ENCODE assay signal across 22 mouse cellular contexts in genomic region chr14:121436455-121436854, GRCm38 (mm10). TPM values are rescaled to one million over a fixed set of nuclear protein-coding genes. Genes with fewer than 3 reads are reported as not detected.
DNase-seq lines count a peak whose midpoint lies in the region; ATAC-seq and TF ChIP-seq lines count a peak whose summit lies in the region.
"Had no signal": no experiment of that assay in that cellular context is flagged by ENCODE, and none has a peak within 500 bp of the region (broad histone marks: within the 10 kb centered on the region; RNA-seq: fewer than 3 reads in every experiment).

No protein-coding gene starts in this region.

- no peak for TF ChIP-seq POLR2A in embryonic fibroblast, embryonic 13.5 days (IDR thresholded peaks at IDR 0.05; ENCODE audit: low read depth, low read length)
- no peak for TF ChIP-seq POLR2A in olfactory bulb, adult 2 months (IDR thresholded peaks at IDR 0.05; ENCODE audit: insufficient read depth, low read depth, low read length)

- WGBS in heart, embryonic 11.5 days (ENCODE audit: insufficient replicate concordance) = 75% methylated on average over 3 of the region's 3 CpGs
- 92% methylated on average over 3 of the region's 3 CpGs for WGBS in olfactory bulb, adult 2 months

- no peak overlapping the region for H3K4me3 ChIP-seq in heart, embryonic 11.5 days (ENCODE audit: low read depth, low read length)
- H3K4me3 ChIP-seq in embryonic fibroblast, embryonic 13.5 days (ENCODE audit: insufficient read depth, low read length) = no peak overlapping the region
- no peak overlapping the region for H3K4me3 ChIP-seq in olfactory bulb, adult 2 months (ENCODE audit: insufficient read depth, low read depth, low read length)
- H3K4me3 ChIP-seq: embryonic facial prominence, embryonic 10.5 days; embryonic facial prominence, embryonic 15.5 days; forebrain, embryonic 13.5 days; gastrocnemius, adult 2 months; hindbrain, embryonic 10.5 days; hindbrain, embryonic 15.5 days; liver, embryonic 15.5 days; midbrain, embryonic 10.5 days; neural tube, embryonic 12.5 days had no signal

- no peaks in the 10 kb centered on the region for H3K36me3 ChIP-seq in heart, embryonic 11.5 days (ENCODE audit: control insufficient read depth, insufficient read depth, low read length)
- H3K36me3 ChIP-seq: embryonic facial prominence, embryonic 10.5 days; embryonic facial prominence, embryonic 15.5 days; hindbrain, embryonic 10.5 days; hindbrain, embryonic 15.5 days; liver, embryonic 15.5 days; midbrain, embryonic 10.5 days; neural tube, embryonic 12.5 days had no signal

- no peak overlapping the region for H3K9ac ChIP-seq in heart, embryonic 11.5 days (ENCODE audit: low read depth, low read length)
- H3K9ac ChIP-seq: embryonic facial prominence, embryonic 15.5 days; forebrain, embryonic 13.5 days; hindbrain, embryonic 15.5 days; liver, embryonic 15.5 days; lung, embryonic 14.5 days; neural tube, embryonic 12.5 days had no signal

- no peak overlapping the region; the same call in 1 of the 2 replicates for H3K4me2 ChIP-seq in heart, embryonic 11.5 days
- H3K4me2 ChIP-seq: embryonic facial prominence, embryonic 15.5 days; forebrain, embryonic 13.5 days; hindbrain, embryonic 15.5 days; liver, embryonic 15.5 days; lung, embryonic 14.5 days; neural tube, embryonic 12.5 days had no signal

- no peak for ATAC-seq in heart, embryonic 11.5 days (replicated peaks; ENCODE audit: insufficient number of reproducible peaks, low FRiP score, low TSS enrichment)
- ATAC-seq: forebrain, embryonic 13.5 days; inflammation-experienced regulatory T-cells, adult 6 months; midbrain, embryonic 16.5 days had no signal

- H3K9me3 ChIP-seq in heart, embryonic 11.5 days (replicated peaks; ENCODE audit: control insufficient read depth, low read length) = no peaks in the 10 kb centered on the region
- H3K9me3 ChIP-seq: embryonic facial prominence, embryonic 10.5 days; embryonic facial prominence, embryonic 15.5 days; forebrain, embryonic 13.5 days; hindbrain, embryonic 10.5 days; hindbrain, embryonic 15.5 days; liver, embryonic 15.5 days; midbrain, embryonic 10.5 days; neural tube, embryonic 12.5 days had no signal

- DNase-seq in heart, adult 9 months (ENCODE audit: low spot score in 2 of 2) = no peak
- DNase-seq in 3T3-L1 (ENCODE audit: low read depth, low spot score) = peak; percentile 39
- no peak for DNase-seq in cerebellum, postnatal 25 days
- no peak for DNase-seq in kidney, postnatal 10 days
- DNase-seq: B cell, adult 2 months; cerebellum, adult 2 months; thymus, postnatal 14 days had no signal

- peak overlapping the region; percentile 95 for H3K27ac ChIP-seq in heart, embryonic 11.5 days (ENCODE audit: low read depth, low read length)
- peak overlapping the region; percentile 66; the same call in 1 of the 2 replicates for H3K27ac ChIP-seq in embryonic fibroblast, embryonic 13.5 days (ENCODE audit: insufficient read depth, low read length)
- H3K27ac ChIP-seq in olfactory bulb, adult 2 months (ENCODE audit: insufficient read depth, low read depth, low read length) = peak overlapping the region; percentile 93
- H3K27ac ChIP-seq: embryonic facial prominence, embryonic 10.5 days; embryonic facial prominence, embryonic 15.5 days; forebrain, embryonic 13.5 days; gastrocnemius, adult 2 months; hindbrain, embryonic 10.5 days; hindbrain, embryonic 15.5 days; midbrain, embryonic 10.5 days; neural tube, embryonic 12.5 days had no signal

- H3K27me3 ChIP-seq in heart, embryonic 11.5 days (ENCODE audit: control insufficient read depth, insufficient read depth, low read length) = no peaks in the 10 kb centered on the region
- H3K27me3 ChIP-seq: embryonic facial prominence, embryonic 15.5 days; forebrain, embryonic 13.5 days; hindbrain, embryonic 15.5 days; liver, embryonic 15.5 days; neural tube, embryonic 12.5 days had no signal

- no peak for TF ChIP-seq CTCF in embryonic fibroblast, embryonic 13.5 days (IDR thresholded peaks at IDR 0.05; ENCODE audit: borderline replicate concordance, insufficient read depth, low read length)
- no peak for TF ChIP-seq CTCF in olfactory bulb, adult 2 months (IDR thresholded peaks at IDR 0.05; ENCODE audit: insufficient read depth, low read depth, low read length)

- peaks cover 17% of the 10 kb centered on the region for H3K4me1 ChIP-seq in heart, embryonic 11.5 days (ENCODE audit: control insufficient read depth, insufficient read depth, low read length)
- peaks cover 14% of the 10 kb centered on the region for H3K4me1 ChIP-seq in embryonic fibroblast, embryonic 13.5 days (ENCODE audit: control insufficient read depth, insufficient read depth, low read length)
- peaks cover 9% of the 10 kb centered on the region for H3K4me1 ChIP-seq in olfactory bulb, adult 2 months (ENCODE audit: control insufficient read depth, insufficient read depth, low read length)
- H3K4me1 ChIP-seq: embryonic facial prominence, embryonic 10.5 days; embryonic facial prominence, embryonic 15.5 days; forebrain, embryonic 13.5 days; hindbrain, embryonic 10.5 days; hindbrain, embryonic 15.5 days; neural tube, embryonic 12.5 days had no signal

RNA-seq across cellular contexts. Expression of gene Stk24, which starts 56.6 kb away (rescaled TPM):
- polyA plus RNA-seq in heart, embryonic 11.5 days (2014; fragmentation: Nextera tagmentation; extraction: Ambion mirVana) = 37.7 and 38.1 TPM in 2 replicates
- polyA plus RNA-seq in embryonic fibroblast, embryonic 13.5 days (2011; ENCODE audit: insufficient read length, low read depth, missing spikeins) = 94.6 and 102 TPM in 2 replicates
- not detected in 2 replicates for polyA plus RNA-seq in olfactory bulb, adult 2 months (2012; ENCODE audit: insufficient read depth, insufficient read length, low replicate concordance, missing spikeins)

Comparison
In these comparisons a context has a peak if more than half of its experiments do, and no peak if none do; other contexts are left out.
1. RNA of gene Stk24, which starts 56.6 kb away (polyA plus RNA-seq): 94.6 to 102 TPM in embryonic fibroblast, embryonic 13.5 days and 37.7 to 38.1 TPM in heart, embryonic 11.5 days; not detected in olfactory bulb, adult 2 months; every median in the first group is over 10 times any median in the second.
2. Peak in every context shown above with its lines, with median percentiles within 50 percentile points of each other: H3K27ac ChIP-seq.